Comparison of ENCODE assay signal across 17 mouse cellular contexts in genomic region chr14:75791372-75791771, GRCm38 (mm10).
"Had no signal": no experiment of that assay in that cellular context is flagged by ENCODE, and none has a peak within 500 bp of the region (broad histone marks: within the 10 kb centered on the region; RNA-seq: fewer than 3 reads in every experiment).

No protein-coding gene starts in this region.

- H3K27ac ChIP-seq: liver, embryonic 15.5 days; lung, embryonic 15.5 days; midbrain, embryonic 10.5 days; midbrain, embryonic 12.5 days; neural tube, embryonic 12.5 days; stomach, embryonic 15.5 days; stomach, postnatal 0 days had no signal

- H3K27me3 ChIP-seq: liver, embryonic 15.5 days had no signal

- H3K4me2 ChIP-seq: liver, embryonic 15.5 days; lung, embryonic 15.5 days; midbrain, embryonic 12.5 days; neural tube, embryonic 12.5 days; stomach, embryonic 15.5 days had no signal

- DNase-seq: liver, postnatal 0 days; lung, adult 2 months; lung, postnatal 14 days; lung, postnatal 36 days; midbrain, embryonic 14.5 days; right cerebral cortex, postnatal 14 days; thymus, adult 18-20 months; thymus, postnatal 25 days had no signal

- H3K9me3 ChIP-seq: liver, embryonic 15.5 days; lung, embryonic 15.5 days; midbrain, embryonic 10.5 days; midbrain, embryonic 12.5 days; neural tube, embryonic 12.5 days; stomach, embryonic 15.5 days had no signal

- ATAC-seq: liver, postnatal 0 days; lung, postnatal 0 days; midbrain, embryonic 16.5 days had no signal

- H3K4me1 ChIP-seq: lung, embryonic 15.5 days; midbrain, embryonic 12.5 days; neural tube, embryonic 12.5 days had no signal

- H3K36me3 ChIP-seq: liver, embryonic 15.5 days; lung, embryonic 15.5 days; midbrain, embryonic 10.5 days; midbrain, embryonic 12.5 days; neural tube, embryonic 12.5 days; stomach, embryonic 15.5 days had no signal

- H3K9ac ChIP-seq: liver, embryonic 15.5 days; liver, postnatal 0 days; lung, embryonic 15.5 days; midbrain, embryonic 12.5 days; neural tube, embryonic 12.5 days; stomach, embryonic 15.5 days had no signal

- H3K4me3 ChIP-seq: liver, embryonic 15.5 days; lung, embryonic 15.5 days; midbrain, embryonic 10.5 days; midbrain, embryonic 12.5 days; neural tube, embryonic 12.5 days; stomach, embryonic 15.5 days had no signal
